Mouse (Mus musculus) spleen, postnatal 14 days (tissue): ENCODE data around the gene Mymk.

Source experiments
- DNase-seq, 2 experiments: peaks; one replicate each; pipeline ENCODE4 v3.0.0; 2021 to 2022; ENCODE audit warnings: low spot score in 2 of 2

The Mymk gene

GRCm38 (mm10) chr2:27036003-27036402 is 36.0 kb downstream of the Mymk start:
- no peak for DNase-seq

DNA sequence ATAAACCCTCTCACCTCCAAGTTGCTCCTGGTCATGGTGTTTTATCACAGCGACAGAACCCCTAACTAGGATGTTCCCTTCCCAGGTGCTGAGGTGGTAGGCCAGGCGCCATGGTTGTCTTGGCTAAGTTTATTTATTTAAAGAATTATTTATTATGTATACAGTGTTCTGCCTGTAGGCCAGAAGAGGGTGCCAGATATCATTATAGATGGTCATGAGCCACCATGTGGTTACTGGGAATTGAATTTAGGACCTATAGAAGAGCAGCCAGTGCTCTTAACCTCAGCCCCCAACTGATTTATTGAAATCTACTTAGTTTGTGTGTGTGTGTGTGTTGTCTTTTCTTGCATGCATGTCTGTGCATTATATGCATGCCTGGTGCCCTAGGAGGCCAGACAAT is 39.6 kb downstream of the Mymk start:
- DNase-seq = no peak

GRCm38 (mm10) chr2:27028437-27029015 is 43.5 kb downstream of the Mymk start:
- no peak for DNase-seq

GRCm38 (mm10) chr2:27027618-27028436 is 44.2 kb downstream of the Mymk start, which contains the start of gene Slc2a6:
Gene Slc2a6, minus strand, starts transcription at chr2:27027998.
- peak; percentile 65 to 72 for DNase-seq

DNA sequence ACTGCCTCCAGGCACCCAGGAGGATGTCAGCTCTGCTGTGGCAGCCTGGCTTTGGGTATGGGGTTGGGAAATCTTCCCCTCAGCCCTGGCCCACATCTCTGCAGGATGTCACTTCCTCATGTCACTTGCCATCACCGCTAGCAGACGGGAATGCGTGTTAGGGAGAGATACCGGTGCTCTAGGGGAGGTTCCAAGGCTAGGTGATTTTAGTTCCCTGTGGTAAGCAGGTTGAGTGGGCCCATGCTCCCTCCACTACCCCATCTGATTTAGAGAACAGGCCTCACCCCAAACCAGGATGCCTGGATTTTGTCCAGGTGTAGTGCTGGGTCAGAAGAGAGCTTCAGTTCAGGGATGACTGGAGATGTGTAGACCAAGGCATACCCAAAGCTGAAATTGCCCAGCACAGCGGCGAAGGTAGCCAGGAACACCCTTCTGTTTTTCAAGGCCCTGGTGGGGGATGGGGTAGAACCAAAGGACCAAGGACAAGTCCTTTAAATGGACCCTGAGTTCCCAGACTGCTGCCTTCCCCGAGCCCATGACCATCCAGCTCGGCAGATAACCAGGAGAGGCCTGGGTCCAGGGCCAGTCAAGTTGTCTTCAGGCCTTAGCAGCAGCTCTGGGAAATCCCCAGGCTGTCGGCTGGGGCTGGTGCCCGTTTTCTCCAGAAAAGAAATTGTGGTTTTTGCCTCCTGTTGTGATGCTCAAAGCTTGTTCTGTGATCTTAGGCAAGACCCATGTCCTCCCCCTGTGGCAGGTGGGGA is 44.9 kb downstream of the Mymk start:
- DNase-seq = no peak

- no peak for DNase-seq
Measured at GRCm38 (mm10) chr2:27026332-27026731, 45.6 kb downstream of the Mymk start.

DNA sequence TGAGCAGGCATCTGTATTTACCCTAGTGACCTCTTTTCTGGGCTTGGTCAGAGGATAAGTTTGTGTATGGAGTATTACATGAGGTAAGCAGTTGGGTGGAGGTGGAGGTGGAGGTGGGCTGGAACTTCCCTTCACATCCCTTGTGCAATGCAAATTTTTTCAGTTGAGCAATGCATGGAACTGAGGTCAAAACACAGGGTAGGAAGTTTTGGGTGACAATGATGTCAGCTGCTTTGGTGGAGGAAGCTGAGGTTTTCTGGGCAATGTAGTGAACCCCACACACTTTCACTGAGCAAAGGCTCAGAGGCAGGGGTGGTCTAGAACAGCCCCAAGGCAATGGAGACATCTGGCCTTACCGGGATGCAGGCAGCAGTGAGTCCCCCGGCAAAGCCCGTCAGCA is 46.4 kb downstream of the Mymk start:
- no peak for DNase-seq

GRCm38 (mm10) chr2:27024136-27024535 is 47.8 kb downstream of the Mymk start:
- DNase-seq = no peak

DNA sequence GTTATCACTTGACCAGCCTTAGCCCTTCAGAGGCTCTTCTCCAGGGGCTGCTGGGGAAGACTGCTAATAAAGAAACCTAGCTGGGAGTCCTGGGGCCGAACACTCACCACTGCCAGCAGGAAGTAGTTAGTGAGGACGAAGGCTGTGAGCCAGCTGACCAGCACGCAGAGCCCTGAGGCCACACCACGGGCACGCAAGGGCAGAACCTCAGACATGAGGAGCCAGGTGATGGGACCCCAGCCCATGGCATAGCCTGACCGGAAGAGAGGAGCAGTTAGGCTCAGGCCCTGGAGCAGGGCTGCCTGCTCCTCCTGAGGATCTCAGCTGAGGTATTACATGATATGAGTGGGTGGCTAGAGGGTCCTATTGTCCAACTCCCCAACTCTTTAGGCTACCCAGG is 49.4 kb downstream of the Mymk start:
- DNase-seq = no peak

GRCm38 (mm10) chr2:27021103-27021502 is 50.9 kb downstream of the Mymk start:
- DNase-seq = no peak

GRCm38 (mm10) chr2:27019530-27019929 is 52.4 kb downstream of the Mymk start:
- no peak for DNase-seq

DNA sequence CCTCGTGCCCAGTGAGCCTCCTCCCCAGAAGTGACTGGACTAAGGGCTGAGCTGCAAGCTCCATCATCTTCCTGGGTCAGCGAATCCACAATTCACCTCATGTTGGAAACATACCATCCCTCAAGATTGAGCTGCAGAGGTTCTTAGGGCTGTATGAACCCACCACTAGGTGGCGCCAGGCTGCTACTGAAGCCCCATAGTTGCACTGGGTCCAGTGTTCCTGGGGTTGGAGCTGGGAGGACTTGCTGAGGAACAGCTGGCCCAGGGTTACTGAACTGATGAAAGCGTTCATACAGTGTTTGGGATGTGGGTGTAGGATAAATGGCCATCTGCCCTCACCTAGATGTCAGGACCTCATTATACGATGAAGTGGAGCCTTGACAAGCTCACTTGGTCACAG is 54.2 kb downstream of the Mymk start:
- peak; percentile 27 to 61 for DNase-seq
